Mouse (Mus musculus): ENCODE data around the gene Errfi1. TPM values are rescaled to one million over a fixed set of nuclear protein-coding genes. Genes with fewer than 3 reads are reported as not detected.

Gene Errfi1
- polyA plus RNA-seq (2012; rRNA removed): 230 TPM in 2 replicates

DNA sequence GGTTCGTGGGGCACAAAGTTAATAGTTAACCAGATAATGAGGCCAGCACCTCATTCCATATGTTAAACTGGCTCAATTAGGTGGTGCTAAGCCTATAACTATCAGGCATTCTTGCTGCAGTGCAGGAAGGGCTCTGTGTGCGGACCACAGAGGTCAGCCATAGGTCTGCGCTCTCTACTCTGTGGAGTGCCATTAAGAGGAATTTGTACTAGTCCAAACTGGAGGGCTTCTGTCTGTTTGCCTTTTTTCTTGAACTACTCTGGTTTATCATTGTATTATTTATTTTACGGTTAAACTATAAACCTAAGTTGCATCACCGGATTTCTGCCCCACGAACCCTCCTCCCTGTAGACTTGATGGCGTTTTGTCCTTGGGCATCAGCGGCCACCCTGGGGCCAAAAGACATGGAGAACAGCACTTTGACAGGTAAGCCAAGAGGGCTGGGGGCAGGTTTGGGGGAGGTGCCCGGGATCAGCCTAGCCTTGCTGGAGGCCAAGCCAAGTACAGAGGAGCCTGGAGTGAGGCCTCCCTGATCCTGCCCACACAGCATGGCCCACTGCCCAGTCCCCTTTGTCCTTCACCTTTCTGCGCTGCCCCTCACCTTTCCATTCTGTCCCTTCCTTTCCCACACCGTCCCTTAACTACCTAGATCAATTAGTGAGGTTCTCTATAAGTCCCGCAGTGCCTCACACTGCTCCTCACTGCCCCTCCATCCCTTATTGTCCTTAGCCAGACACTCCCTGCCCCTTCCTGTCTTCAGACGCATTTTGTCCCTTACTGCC lies at the start of gene Errfi1:
Gene Errfi1, plus strand, starts transcription at position 240 of the 782 bp plus-strand sequence.
- TF ChIP-seq POLR2A (IDR thresholded peaks at IDR 0.05; ENCODE audit: low read depth, low read length) (no peak), CTCF (conservative IDR thresholded peaks at IDR 0.05; ENCODE audit: insufficient read depth, insufficient read length, low read depth, low read length) (no peak)
- Histone ChIP-seq H3K27ac (ENCODE audit: insufficient read depth, low read depth, low read length) (peak within 1 kb of the TSS; percentile 97), H3K27me3 (replicated peaks; ENCODE audit: control insufficient read depth, insufficient read depth, low read length) (no peaks in the 10 kb centered on the region), H3K4me1 (ENCODE audit: control insufficient read depth, insufficient read depth, low read length) (peaks cover 20% of the 10 kb centered on the region), H3K36me3 (ENCODE audit: control insufficient read depth, insufficient read depth, low read length) (peaks cover 6% of the 10 kb centered on the region; the same call in 1 of the 2 replicates), H3K4me3 (ENCODE audit: insufficient read depth, low read depth, low read length) (peak within 1 kb of the TSS; percentile 57)
- DNase-seq: peak; percentile 95
- 35% methylated on average over 13 of the region's 13 CpGs for WGBS

DNA sequence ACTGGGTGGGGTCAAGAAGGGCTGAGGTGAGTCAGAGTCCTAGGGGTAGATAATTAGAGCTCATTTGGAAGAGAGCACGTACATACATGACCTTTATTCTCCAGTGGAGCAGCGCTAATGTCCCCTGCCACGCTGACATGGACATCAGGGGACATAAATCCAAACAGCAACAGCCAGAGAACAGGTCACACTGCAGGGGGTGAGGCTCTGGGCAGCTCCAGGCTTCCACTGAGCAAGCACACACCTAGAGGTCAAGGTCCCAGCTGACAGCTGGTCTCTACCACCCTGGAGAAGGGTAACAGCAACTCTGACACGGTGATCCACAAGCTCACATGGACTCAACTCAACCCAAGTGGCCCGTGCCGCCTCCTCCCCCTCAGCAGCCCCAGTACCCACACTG lies 49.5 kb upstream of the Errfi1 start:
- peak; percentile 71 for DNase-seq
- Histone ChIP-seq H3K36me3 (ENCODE audit: control insufficient read depth, insufficient read depth, low read length) (no peaks in the 10 kb centered on the region), H3K4me3 (ENCODE audit: insufficient read depth, low read depth, low read length) (no peak overlapping the region), H3K27me3 (replicated peaks; ENCODE audit: control insufficient read depth, insufficient read depth, low read length) (no peaks in the 10 kb centered on the region), H3K4me1 (ENCODE audit: control insufficient read depth, insufficient read depth, low read length) (peaks cover 18% of the 10 kb centered on the region), H3K27ac (ENCODE audit: insufficient read depth, low read depth, low read length) (no peak overlapping the region)
- TF ChIP-seq POLR2A (IDR thresholded peaks at IDR 0.05; ENCODE audit: low read depth, low read length): no peak
- TF ChIP-seq CTCF (conservative IDR thresholded peaks at IDR 0.05; ENCODE audit: insufficient read depth, insufficient read length, low read depth, low read length): no peak
- WGBS: 47% methylated on average over 6 of the region's 6 CpGs

DNA sequence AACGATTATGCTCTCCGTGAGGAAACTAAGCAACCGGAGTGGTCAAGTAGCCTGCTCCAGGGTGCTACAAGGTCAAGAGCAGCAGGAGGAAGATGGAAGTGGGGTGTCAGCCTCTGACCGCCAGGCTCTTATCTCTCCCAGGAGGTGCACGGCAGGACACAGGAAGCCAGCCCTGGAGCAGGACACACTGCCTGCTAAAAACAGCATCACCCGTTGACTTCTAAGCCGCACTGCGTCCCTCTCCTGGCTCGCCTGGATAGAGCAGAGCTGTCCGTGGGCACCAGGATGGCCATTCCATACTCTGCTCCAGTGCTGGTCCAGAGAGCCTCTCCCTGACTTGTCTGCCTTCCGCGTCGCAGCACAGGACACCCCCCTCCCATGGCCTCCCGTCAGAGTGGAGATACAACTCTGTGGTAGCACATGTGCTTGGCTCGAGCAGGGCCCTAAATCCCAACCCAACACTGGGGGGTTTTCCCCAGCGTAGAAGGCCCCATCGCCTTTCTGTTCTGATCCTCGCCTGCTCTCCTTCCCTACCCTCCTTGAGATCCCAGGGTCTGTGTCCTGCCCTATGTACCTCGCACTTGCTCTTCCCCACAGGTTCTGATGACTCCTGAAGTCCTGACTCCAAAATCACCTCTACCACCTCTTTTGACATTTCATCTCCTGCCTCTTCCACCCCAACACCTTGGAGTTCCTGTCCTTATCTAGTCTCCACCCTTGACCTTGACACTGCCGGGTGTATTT lies 45.8 kb upstream of the Errfi1 start:
- Histone ChIP-seq H3K27me3 (replicated peaks; ENCODE audit: control insufficient read depth, insufficient read depth, low read length) (no peaks in the 10 kb centered on the region), H3K4me3 (ENCODE audit: insufficient read depth, low read depth, low read length) (no peak overlapping the region), H3K4me1 (ENCODE audit: control insufficient read depth, insufficient read depth, low read length) (peaks cover 10% of the 10 kb centered on the region; the same call in 1 of the 2 replicates), H3K36me3 (ENCODE audit: control insufficient read depth, insufficient read depth, low read length) (no peaks in the 10 kb centered on the region), H3K27ac (ENCODE audit: insufficient read depth, low read depth, low read length) (no peak overlapping the region)
- TF ChIP-seq POLR2A (IDR thresholded peaks at IDR 0.05; ENCODE audit: low read depth, low read length): no peak
- TF ChIP-seq CTCF (conservative IDR thresholded peaks at IDR 0.05; ENCODE audit: insufficient read depth, insufficient read length, low read depth, low read length): no peak
- no peak for DNase-seq
- WGBS: 76% methylated on average over 20 of the region's 20 CpGs

DNA sequence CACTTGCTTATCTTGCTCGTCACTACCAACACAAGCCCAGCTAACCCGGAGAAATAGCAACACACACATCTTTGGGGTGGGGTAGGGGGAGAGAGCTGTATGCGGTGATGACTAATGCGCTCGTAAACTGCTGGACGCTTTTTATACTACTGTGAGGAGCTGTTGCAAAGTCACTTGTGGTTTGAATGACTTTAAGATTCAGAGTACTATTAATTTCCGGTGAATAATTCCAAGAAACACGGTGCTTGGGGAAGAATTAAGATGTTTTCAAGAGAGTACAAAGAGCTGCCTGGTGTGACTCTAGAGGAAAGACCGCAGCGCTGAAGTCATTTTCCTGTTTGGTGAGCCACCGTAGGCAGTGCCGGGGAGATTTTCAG lies 45.3 kb upstream of the Errfi1 start:
- 51% methylated on average over 12 of the region's 12 CpGs for WGBS
- peak; percentile 36 for DNase-seq

GRCm38 (mm10) chr4:150809323-150809722 lies 44.4 kb upstream of the Errfi1 start:
- no peak overlapping the region for H3K27ac ChIP-seq (ENCODE audit: insufficient read depth, low read depth, low read length)
- H3K4me1 ChIP-seq (ENCODE audit: control insufficient read depth, insufficient read depth, low read length): peaks cover 5% of the 10 kb centered on the region; the same call in 1 of the 2 replicates
- no peaks in the 10 kb centered on the region for H3K36me3 ChIP-seq (ENCODE audit: control insufficient read depth, insufficient read depth, low read length)
- H3K4me3 ChIP-seq (ENCODE audit: insufficient read depth, low read depth, low read length): no peak overlapping the region
- H3K27me3 ChIP-seq (replicated peaks; ENCODE audit: control insufficient read depth, insufficient read depth, low read length): no peaks in the 10 kb centered on the region
- no peak for TF ChIP-seq CTCF (conservative IDR thresholded peaks at IDR 0.05; ENCODE audit: insufficient read depth, insufficient read length, low read depth, low read length)
- TF ChIP-seq POLR2A (IDR thresholded peaks at IDR 0.05; ENCODE audit: low read depth, low read length): no peak
- WGBS: 52% methylated on average over 9 of the region's 9 CpGs
- DNase-seq: no peak

More for the DNA sequence above, 45.3 kb upstream of the Errfi1 start:
- Histone ChIP-seq H3K36me3 (ENCODE audit: control insufficient read depth, insufficient read depth, low read length) (no peaks in the 10 kb centered on the region), H3K4me3 (ENCODE audit: insufficient read depth, low read depth, low read length) (no peak overlapping the region), H3K27ac (ENCODE audit: insufficient read depth, low read depth, low read length) (no peak overlapping the region), H3K4me1 (ENCODE audit: control insufficient read depth, insufficient read depth, low read length) (peaks cover 10% of the 10 kb centered on the region; the same call in 1 of the 2 replicates), H3K27me3 (replicated peaks; ENCODE audit: control insufficient read depth, insufficient read depth, low read length) (no peaks in the 10 kb centered on the region)
- TF ChIP-seq CTCF (conservative IDR thresholded peaks at IDR 0.05; ENCODE audit: insufficient read depth, insufficient read length, low read depth, low read length): no peak
- no peak for TF ChIP-seq POLR2A (IDR thresholded peaks at IDR 0.05; ENCODE audit: low read depth, low read length)

- Histone ChIP-seq H3K27ac (ENCODE audit: insufficient read depth, low read depth, low read length) (no peak overlapping the region), H3K4me1 (ENCODE audit: control insufficient read depth, insufficient read depth, low read length) (no peaks in the 10 kb centered on the region), H3K27me3 (replicated peaks; ENCODE audit: control insufficient read depth, insufficient read depth, low read length) (no peaks in the 10 kb centered on the region), H3K36me3 (ENCODE audit: control insufficient read depth, insufficient read depth, low read length) (no peaks in the 10 kb centered on the region), H3K4me3 (ENCODE audit: insufficient read depth, low read depth, low read length) (no peak overlapping the region)
- WGBS: 42% methylated on average over 4 of the region's 4 CpGs
- no peak for DNase-seq
- TF ChIP-seq CTCF (conservative IDR thresholded peaks at IDR 0.05; ENCODE audit: insufficient read depth, insufficient read length, low read depth, low read length) (no peak), POLR2A (IDR thresholded peaks at IDR 0.05; ENCODE audit: low read depth, low read length) (no peak)
Measured at GRCm38 (mm10) chr4:150815144-150815543, 38.6 kb upstream of the Errfi1 start.

GRCm38 (mm10) chr4:150816414-150816951 lies 37.2 kb upstream of the Errfi1 start:
- no peaks in the 10 kb centered on the region for H3K36me3 ChIP-seq (ENCODE audit: control insufficient read depth, insufficient read depth, low read length)
- no peaks in the 10 kb centered on the region for H3K27me3 ChIP-seq (replicated peaks; ENCODE audit: control insufficient read depth, insufficient read depth, low read length)
- TF ChIP-seq CTCF (conservative IDR thresholded peaks at IDR 0.05; ENCODE audit: insufficient read depth, insufficient read length, low read depth, low read length): no peak
- no peak for TF ChIP-seq POLR2A (IDR thresholded peaks at IDR 0.05; ENCODE audit: low read depth, low read length)
- no peak for DNase-seq
- H3K4me3 ChIP-seq (ENCODE audit: insufficient read depth, low read depth, low read length): no peak overlapping the region
- H3K4me1 ChIP-seq (ENCODE audit: control insufficient read depth, insufficient read depth, low read length): no peaks in the 10 kb centered on the region
- H3K27ac ChIP-seq (ENCODE audit: insufficient read depth, low read depth, low read length): no peak overlapping the region
- WGBS: 79% methylated on average over 13 of the region's 13 CpGs

All from kidney, adult 2 months (tissue).